Mouse (Mus musculus) cerebellum, adult 2 months (tissue): ENCODE measurements at regions not wholly inside any gene's neighbourhood (a gene's known extent, or its start where the extent isn't known, plus 50 kb on each side); places are given as distances from the start of the nearest gene placed in this dataset.

Source experiments
- DNase-seq, 2 experiments: peaks; one replicate each; pipeline ENCODE4 v3.0.0; 2021
- H3K27ac ChIP-seq: fragments of 200-500 bp; 2 replicates; pipeline ENCODE4 v1.5.1; 2012; ENCODE audit warnings: low read length, control low read depth, inconsistent platforms; ENCODE audit not compliant: insufficient read depth
- H3K27me3 ChIP-seq: fragments of 200-500 bp; 2 replicates; pipeline ENCODE4 v1.6.1; 2012; ENCODE audit warnings: inconsistent platforms, mild to moderate bottlenecking, low read length, moderate library complexity; ENCODE audit not compliant: control insufficient read depth, insufficient read depth
- H3K4me1 ChIP-seq: fragments of 200-500 bp; 2 replicates; pipeline ENCODE4 v1.6.1; 2011; ENCODE audit warnings: low read length; ENCODE audit not compliant: control insufficient read depth, insufficient read depth
- H3K4me3 ChIP-seq: fragments of 200-500 bp; replicated peaks from 2 replicates; pipeline ENCODE3; 2011; ENCODE audit warnings: mild to moderate bottlenecking, low read depth, low read length, control low read depth; ENCODE audit not compliant: insufficient read depth
- CTCF ChIP-seq: fragments of 200-500 bp; IDR thresholded peaks from 2 replicates; pipeline ENCODE4 v1.5.1; 2011; ENCODE audit warnings: low read depth, mild to moderate bottlenecking, control low read depth, low read length, moderate library complexity, borderline replicate concordance; ENCODE audit not compliant: insufficient read depth
- POLR2A ChIP-seq: fragments of 200-500 bp; IDR thresholded peaks from 2 replicates; pipeline ENCODE4 v1.6.1; 2011; ENCODE audit warnings: low read length, control low read depth, borderline replicate concordance; ENCODE audit not compliant: insufficient read depth
- WGBS: fragments of 180-500 bp; shearing (Covaris S2); methylation state at CpG from one replicate; pipeline ENCODE4 v1.1.7; 2018; 5-methylcytosine and 5-hydroxymethylcytosine counted together

DNA sequence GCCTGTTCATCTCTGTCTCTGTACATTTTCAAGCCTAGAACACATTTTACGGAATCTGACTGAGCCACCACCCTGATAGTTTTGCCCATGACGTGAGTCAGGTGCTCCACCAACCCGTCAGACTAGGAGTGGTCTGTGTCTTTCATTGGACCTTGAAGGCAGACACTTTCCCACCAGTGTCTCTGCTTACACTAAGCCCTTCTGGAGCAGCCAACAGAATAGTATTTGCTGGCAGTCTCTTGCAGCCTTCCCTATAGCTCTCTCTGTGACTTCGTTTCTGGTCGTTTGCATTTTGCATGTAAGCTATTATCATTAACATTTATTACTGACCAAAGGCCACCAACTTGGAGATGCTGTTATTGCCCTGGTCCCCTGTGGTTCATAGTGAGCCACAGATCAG, 196.3 kb downstream of the Cd47 start:
- Histone ChIP-seq H3K27me3 (no peaks in the 10 kb centered on the region), H3K27ac (no peak overlapping the region), H3K4me1 (peaks cover 8% of the 10 kb centered on the region; the same call in 1 of the 2 replicates), H3K4me3 (no peak overlapping the region)
- DNase-seq = no peak
- TF ChIP-seq CTCF (no peak), POLR2A (no peak)
- WGBS = 67% methylated on average over 5 of the region's 5 CpGs

DNA sequence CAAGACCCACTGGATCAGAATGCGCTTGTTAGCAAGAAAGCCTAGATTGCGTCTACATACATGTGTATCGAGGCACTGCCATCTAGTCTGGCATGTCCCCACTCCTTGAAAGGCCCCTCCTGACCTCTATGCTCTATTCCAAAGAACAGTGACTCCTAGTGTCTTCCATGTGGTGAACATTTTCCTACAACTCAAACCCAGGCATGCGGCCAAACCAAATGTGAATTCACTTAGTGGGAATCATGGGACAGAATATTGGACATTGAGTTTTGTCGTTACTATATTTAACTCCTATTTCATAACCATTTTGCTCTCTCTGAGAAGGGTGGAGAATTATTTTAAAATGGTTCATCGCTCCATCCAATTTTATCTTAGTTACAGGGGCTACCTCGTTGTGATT, 196.7 kb downstream of the Cd47 start:
- WGBS = 60% methylated on average over 7 of the region's 7 CpGs
- no peak for TF ChIP-seq POLR2A
- no peak for TF ChIP-seq CTCF
- peaks cover 8% of the 10 kb centered on the region; the same call in 1 of the 2 replicates for H3K4me1 ChIP-seq
- no peak overlapping the region for H3K4me3 ChIP-seq
- no peak overlapping the region for H3K27ac ChIP-seq
- DNase-seq = peak in 1 of 2 experiments; percentile 26
- H3K27me3 ChIP-seq = no peaks in the 10 kb centered on the region

DNA sequence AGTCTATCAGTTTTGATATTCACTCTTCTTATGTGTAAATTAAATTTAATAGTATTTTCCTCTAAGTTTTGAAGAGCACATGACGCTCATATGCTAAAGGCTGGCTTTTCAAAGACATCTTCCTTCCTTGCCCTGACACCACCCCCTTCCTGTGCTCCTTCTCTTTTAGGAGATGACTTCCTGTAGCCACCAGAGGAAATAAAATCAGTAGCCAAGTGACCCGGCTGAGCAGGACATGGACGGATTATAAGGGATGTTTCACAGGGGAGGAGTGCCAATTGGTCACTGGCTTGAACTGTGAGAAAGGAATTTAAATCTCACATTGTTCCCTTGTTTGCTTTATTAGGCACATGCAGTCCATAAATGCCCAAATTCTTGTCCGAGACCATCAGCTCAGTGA, 200.5 kb downstream of the Cd47 start:
- Histone ChIP-seq H3K27me3 (no peaks in the 10 kb centered on the region), H3K4me1 (peaks cover 8% of the 10 kb centered on the region; the same call in 1 of the 2 replicates), H3K27ac (no peak overlapping the region), H3K4me3 (no peak overlapping the region)
- DNase-seq = no peak
- WGBS = 46% methylated on average over 4 of the region's 4 CpGs
- TF ChIP-seq CTCF (no peak), POLR2A (no peak)

DNA sequence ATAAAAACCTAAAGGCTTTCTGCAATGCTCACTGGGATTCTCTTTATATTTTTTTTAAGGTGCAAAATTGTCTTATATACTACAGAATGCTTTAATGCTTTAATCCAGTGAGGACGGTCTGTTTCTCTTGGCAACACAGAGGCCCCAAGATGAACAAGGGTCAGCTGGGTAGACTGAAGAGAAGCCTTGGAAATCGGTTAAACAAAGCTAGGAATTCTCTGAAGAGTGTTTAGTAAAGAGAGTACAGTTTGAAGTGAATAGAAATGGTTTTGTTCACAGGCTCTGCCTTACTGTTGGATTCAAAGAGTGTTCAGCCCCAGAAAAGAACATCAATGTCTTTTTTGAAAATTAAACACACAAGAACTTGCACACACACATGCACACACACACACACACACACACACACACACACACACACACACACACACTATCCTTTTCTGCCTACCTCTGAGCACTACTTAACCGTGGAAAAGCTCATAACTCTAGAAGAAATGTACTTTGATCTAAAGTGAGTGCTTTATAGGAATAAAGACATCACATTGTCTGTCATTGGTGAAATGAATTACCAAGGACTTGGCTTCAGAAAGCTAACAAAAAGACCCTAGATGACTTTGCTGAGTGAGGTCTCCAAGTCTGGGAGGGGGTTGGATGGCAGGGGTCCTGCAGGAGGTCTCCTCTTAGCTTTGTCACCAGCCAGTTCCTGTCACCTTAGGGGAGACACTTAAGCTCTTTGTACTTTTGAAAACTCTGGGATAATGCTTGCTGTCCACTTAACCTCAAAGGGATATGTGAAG, 201.5 kb downstream of the Cd47 start:
- no peak for DNase-seq
- WGBS = 64% methylated on average over 3 of the region's 3 CpGs
- peaks cover 6% of the 10 kb centered on the region; the same call in 1 of the 2 replicates for H3K4me1 ChIP-seq
- TF ChIP-seq POLR2A (no peak), CTCF (no peak)
- no peak overlapping the region for H3K27ac ChIP-seq
- H3K27me3 ChIP-seq = no peaks in the 10 kb centered on the region
- no peak overlapping the region for H3K4me3 ChIP-seq

DNA sequence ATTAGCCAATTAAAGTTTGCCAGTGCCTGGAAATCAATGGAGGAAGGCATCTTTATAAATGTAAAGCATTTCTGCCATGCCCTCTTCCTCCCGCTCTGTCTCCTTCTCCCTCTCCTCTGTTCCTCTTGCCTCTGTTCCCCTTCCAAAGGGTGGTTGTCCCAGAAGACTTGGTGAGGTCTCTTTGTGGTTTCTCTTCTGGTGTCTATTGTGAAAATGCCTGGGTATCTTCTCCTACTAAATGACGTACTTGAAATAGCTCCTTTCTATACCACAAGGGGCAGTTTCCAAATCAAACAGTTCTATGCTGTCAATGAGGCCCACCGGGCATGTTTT, 202.1 kb downstream of the Cd47 start:
- TF ChIP-seq CTCF = no peak
- TF ChIP-seq POLR2A = no peak
- Histone ChIP-seq H3K4me1 (peaks cover 3% of the 10 kb centered on the region; the same call in 1 of the 2 replicates), H3K27me3 (no peaks in the 10 kb centered on the region), H3K4me3 (no peak overlapping the region), H3K27ac (no peak overlapping the region)
- DNase-seq = no peak
- 91% methylated on average over 3 of the region's 3 CpGs for WGBS

DNA sequence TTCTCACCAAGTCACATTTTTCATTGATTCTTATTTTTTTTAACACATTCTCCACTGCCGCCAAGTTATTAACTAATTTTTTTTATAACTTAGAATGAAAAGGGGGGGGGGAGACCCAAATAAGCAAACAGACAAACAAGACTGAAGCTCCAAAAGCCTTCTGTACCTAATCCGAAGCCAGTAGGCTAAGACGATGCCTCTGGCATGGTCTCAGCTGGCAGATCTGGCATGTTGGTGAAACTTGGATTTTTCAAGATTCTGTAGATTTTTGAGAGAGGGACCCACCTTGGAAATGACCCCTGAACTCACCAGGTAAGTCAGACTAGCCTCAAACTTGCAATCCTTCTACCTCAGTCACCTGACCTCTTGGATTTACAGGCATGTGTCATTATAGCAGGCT, 208.7 kb downstream of the Cd47 start:
- H3K4me1 ChIP-seq = peaks cover 18% of the 10 kb centered on the region
- H3K27ac ChIP-seq = no peak overlapping the region
- no peak overlapping the region for H3K4me3 ChIP-seq
- no peak for TF ChIP-seq CTCF
- TF ChIP-seq POLR2A = no peak
- peak in 1 of 2 experiments; percentile 26 for DNase-seq
- H3K27me3 ChIP-seq = no peaks in the 10 kb centered on the region
- WGBS = 35% methylated on average over 3 of the region's 3 CpGs

DNA sequence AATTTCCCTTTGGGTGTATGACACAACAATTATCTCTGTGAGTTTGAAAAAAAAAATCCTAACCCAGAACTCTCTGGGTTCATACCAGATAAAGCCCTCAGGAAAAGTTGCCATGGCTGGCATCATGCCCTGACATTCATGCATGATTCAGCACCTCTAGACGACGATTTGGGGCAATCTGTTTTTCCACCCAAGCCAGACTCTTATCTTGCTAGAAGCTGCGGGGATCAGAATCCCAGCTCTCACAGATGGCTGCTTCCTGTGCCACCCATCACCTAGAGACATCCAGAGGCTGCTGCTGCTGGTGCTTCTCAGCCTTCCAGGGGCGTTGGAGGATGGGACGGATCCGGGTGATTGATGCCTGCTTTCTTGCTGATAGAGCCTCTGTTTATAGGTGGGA, 209.2 kb downstream of the Cd47 start:
- no peaks in the 10 kb centered on the region for H3K27me3 ChIP-seq

DNA sequence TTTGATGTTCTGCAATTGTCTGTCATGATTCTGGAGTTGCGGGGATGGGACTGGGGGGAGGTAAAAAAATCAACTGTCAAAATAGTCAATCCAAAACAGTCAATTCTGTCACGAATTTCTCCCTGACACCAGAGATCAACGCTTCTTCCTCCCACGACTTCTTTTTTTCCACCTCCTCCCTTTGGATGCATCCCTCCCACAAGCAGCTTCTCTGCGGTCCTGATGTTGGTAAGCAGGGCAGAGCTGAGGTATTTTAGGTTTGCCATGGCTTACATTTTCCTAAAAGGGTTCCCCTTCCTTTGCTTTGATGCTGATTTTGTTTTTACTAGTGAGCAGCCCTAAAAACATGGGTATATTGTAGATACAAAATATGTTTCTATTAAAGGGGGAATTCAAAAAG, 209.7 kb downstream of the Cd47 start:
- Histone ChIP-seq H3K4me1 (peaks cover 18% of the 10 kb centered on the region), H3K4me3 (no peak overlapping the region), H3K27ac (peak overlapping the region; percentile 89), H3K27me3 (no peaks in the 10 kb centered on the region)
- no peak for TF ChIP-seq POLR2A
- no peak for TF ChIP-seq CTCF
- 26% methylated on average over 5 of the region's 5 CpGs for WGBS
- DNase-seq = peak in 1 of 2 experiments; percentile 31

More for the DNA sequence above, 209.2 kb downstream of the Cd47 start:
- DNase-seq = peak; percentile 82 to 86
- Histone ChIP-seq H3K27ac (peak overlapping the region; percentile 89), H3K4me3 (no peak overlapping the region), H3K4me1 (peaks cover 18% of the 10 kb centered on the region)
- WGBS = 15% methylated on average over 6 of the region's 6 CpGs
- TF ChIP-seq CTCF (no peak), POLR2A (no peak)
